Mouse (Mus musculus): ENCODE measurements around the gene Gm17018.
A peak's percentile ranks its signal among the peaks of the same experiment; 100 is the strongest.

Gm17018 gene

GRCm38 (mm10) chr19:45549128-45549915, 11.1 kb upstream of the Gm17018 start:
- DNase-seq (ENCODE audit: low spot score) = no peak

DNA sequence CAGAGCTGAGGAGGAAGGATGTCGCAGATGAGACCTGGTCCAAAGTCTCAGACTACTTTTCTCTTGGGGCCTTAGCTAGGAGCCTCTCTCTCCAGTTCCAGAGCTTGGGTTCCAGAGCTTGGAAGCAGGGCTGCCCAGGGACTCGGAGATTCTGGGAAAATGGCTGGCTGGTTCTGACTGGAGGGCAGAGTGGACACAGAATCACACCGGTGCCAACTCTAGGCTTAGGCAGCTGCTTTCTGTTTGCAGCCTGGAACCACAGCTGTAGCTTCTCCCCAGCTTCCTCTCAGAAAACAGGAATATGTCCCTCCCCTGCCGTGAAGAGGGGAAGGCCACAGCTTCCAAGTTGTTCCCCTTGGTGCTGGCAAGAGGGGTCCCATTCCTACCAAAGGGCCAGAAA, 10.5 kb upstream of the Gm17018 start:
- no peak for DNase-seq (ENCODE audit: low spot score)

DNA sequence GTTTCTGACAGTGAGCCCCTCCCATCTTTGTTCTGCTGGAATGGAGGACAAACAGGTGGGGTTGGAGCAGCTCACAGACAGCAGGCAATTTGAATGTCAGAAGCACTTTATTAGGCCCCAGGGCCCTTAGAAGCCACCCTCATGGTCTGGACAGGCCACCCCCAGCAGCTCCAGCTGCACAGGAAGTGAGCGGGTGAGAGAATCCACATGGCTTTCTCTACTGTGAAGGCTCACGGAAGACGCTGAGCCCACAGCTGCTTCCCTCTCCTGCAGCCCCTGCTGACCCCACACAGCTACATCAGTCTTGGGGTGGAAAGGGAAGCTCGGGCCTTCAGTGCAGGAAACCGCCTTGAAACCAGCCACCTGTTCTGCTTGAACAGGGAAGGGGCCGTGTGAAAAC, 8.2 kb upstream of the Gm17018 start:
- DNase-seq (ENCODE audit: low spot score) = no peak

DNA sequence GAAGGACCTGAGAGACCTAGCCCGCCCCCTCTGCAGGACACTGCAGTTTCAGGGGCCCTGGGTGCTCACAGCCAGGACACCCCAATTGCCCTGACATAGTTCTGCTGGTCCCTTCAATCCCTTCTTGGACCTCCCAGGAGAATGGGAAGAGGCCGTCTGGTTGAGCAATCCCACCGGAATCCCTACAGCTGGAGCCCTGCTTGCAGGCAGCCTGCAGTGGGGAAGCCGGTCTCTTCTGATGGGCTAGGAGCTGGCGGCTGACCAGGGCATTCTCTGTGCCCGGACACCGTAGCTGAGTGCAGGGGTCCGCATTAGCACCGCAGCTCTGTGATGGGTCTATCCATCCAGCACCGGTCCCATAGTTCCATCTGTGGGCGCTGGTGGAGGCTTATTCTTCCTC, 6.3 kb upstream of the Gm17018 start:
- DNase-seq (ENCODE audit: low spot score) = no peak

GRCm38 (mm10) chr19:45565925-45566715, 5.7 kb downstream of the Gm17018 start:
- DNase-seq (ENCODE audit: low spot score) = no peak

GRCm38 (mm10) chr19:45567367-45567766, 7.0 kb downstream of the Gm17018 start:
- DNase-seq (ENCODE audit: low spot score) = no peak

GRCm38 (mm10) chr19:45573033-45573432, 12.6 kb downstream of the Gm17018 start:
- no peak for DNase-seq (ENCODE audit: low spot score)

- peak; percentile 47 for DNase-seq (ENCODE audit: low spot score)
These were observed 13.4 kb downstream of the Gm17018 start for GRCm38 (mm10) chr19:45573861-45574267.

DNA sequence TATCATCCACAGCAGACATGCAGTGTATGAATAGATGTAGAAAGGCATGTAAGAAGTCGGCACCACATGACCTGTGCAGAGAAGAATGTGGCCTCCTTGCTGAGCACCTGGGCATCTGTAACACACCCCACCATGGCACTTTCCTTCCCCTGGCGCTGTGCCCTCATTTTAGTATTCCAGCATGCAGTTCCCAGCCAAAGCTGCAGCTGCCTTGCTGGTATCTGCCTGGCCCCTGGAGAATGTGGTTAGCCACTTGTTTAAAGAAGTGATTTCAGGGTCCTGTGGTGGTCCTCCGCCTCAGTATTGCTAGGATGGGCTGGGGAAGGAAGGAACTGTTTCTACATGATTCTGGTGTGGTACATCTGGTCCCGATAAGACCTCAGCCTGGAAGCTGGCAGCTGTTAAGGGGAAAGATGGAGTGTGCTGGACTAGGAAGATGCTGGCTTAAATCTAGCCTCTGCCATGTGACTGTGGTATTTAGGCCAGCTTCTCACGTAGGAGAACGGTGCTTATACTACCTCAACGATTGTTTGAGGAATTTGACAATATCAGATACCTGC, 14.0 kb downstream of the Gm17018 start:
- DNase-seq (ENCODE audit: low spot score) = no peak

DNA sequence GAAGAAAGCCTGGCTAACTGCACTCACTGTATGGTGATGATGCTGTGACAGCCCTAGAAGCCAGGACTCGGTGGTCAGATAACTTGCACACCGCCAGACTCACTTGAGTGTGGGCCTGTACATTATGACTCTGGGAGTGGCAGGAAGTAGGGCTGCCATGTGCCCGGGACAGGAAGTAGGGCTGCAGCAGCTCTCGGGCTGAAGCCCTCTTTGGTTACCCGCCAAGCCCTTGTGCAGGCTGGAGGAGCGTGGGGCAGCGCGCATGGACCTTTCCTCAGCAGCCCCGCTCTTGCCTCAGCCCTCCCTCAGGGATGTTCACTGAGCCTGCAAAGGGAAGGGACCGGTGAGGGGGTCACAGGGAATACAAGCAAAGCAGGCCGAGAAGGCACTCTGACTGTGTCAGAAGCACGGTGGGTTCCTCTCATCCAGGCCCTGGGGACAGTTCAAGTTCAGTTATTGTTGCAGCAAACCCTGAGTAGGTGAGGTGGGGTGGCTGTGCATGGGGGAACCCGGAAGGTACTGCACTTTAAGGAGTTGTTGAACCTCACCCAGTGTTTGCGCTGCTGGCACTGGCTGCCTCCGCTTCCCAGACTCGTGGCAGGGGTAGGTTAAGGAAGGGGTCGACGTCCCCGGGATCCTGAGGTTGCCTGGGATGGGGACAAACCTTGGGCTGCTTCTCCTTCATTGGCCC, 14.7 kb downstream of the Gm17018 start:
- no peak for DNase-seq (ENCODE audit: low spot score)

GRCm38 (mm10) chr19:45575632-45576001, 15.2 kb downstream of the Gm17018 start:
- no peak for DNase-seq (ENCODE audit: low spot score)

- DNase-seq (ENCODE audit: low spot score) = no peak
These were observed 16.8 kb downstream of the Gm17018 start for GRCm38 (mm10) chr19:45577141-45577750.

GRCm38 (mm10) chr19:45578976-45579375, 18.6 kb downstream of the Gm17018 start:
- DNase-seq (ENCODE audit: low spot score) = no peak

DNA sequence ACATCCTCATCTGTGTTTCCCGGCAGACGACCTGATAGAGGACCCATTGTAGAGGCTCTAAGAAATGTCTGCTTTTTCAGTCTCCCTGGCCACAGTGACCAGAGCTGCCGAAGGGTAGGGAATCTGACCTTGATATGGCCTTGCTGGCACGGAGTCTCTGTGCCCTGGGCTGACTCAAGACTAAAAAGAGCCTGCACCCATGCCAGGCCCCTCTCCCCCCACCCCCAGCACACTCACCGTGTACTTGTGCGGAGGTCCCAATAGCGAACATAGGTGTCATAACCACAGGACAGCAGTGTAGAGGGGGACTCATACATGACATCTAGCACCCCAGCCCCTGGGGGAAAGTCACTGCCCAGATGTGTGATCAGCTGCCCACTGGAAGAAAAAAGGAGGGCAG, 19.0 kb downstream of the Gm17018 start:
- no peak for DNase-seq (ENCODE audit: low spot score)

DNA sequence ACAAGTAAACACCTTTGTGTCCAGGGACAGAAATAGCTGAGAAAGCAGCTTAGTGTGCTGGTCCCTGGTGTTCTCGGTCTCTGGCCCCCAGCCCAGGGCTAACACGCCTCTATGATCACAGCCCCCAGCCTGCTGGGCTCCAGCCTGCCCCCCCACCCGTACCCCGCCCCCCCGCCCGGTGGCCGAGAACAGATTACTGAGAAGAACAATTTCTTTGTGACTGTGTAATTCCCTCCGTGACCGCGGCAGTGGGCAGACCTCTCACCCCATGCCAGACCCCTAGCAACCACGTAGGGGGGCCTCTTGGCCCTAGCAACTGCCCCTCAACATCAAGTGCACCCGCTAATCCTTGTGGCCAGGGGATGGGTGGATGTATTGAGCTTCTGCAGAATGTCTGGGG, 19.8 kb downstream of the Gm17018 start:
- no peak for DNase-seq (ENCODE audit: low spot score)

DNA sequence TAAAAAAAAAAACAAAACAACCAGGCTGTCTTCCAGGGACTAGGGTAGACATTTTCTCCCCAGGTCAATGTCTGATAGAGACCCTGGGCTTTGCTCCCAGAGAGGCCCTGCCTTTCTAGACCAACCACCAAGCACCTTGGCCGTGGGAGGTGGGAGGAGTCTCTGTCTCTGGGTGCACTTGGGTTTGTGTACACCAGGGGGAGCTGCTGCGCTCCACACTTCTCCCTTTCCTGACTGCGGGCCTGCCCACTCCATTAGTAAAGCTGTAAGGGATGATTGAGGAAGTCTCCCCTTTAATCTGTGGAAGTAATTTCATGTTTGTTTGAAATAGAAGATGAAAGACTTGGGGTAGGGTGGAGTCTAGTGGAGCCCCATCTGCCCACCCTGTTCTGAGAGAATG, 20.8 kb downstream of the Gm17018 start:
- no peak for DNase-seq (ENCODE audit: low spot score)

GRCm38 (mm10) chr19:45582161-45582560, 21.7 kb downstream of the Gm17018 start:
- no peak for DNase-seq (ENCODE audit: low spot score)

DNA sequence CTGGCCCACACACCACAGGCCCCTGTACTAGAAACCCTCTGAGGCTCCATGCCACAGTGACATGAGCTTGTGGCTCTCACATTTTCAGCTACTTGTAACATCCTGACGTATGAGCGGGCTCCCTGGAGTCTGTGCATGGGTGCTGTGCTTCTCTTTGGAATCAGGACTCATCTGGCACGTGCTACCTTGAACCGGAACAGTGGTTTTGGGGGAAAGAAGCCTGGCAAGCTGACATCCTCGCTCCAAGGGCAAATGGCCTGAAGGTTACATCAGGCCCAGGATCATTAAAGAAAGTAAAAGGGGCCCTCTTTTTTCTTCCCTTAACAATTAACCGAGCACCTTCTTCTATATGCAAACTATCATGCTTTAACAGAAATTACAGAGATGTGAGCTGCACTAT, 22.7 kb downstream of the Gm17018 start:
- no peak for DNase-seq (ENCODE audit: low spot score)

DNA sequence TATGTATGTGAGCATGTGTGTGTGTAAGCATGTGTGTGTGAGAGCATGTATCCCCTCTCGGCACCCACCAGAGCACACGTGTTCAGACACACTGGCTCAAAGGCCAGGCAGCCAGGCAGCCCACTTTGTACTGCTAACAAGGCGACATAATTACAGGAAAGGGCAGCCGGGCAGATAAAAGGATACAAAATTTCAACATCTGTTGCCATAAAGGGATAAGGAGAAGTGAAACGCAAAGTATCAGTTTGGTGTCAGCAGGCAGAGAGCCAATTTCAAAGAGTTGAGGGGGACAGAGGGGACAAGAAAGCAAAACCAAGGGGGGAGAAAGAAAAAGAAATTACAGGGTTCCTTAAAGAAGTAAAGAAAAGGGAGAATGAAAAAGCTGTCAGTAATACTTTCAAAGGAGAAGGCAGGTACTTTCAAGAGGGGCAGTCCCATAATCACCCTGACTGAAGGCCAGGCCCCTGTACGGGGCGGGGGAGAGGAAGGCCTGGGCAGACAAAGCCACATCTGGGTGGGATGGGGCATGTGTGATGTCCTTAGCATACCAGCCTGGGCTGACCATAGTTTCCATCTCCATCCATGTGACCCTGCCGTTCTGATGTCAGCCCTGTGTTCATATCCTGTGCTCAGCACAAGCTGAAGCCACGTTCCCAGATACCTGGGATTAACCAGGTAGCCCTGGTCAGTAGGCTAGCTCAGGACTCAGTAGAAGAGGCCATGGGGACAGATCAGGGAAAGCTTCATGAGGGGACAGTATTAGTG, 24.6 kb downstream of the Gm17018 start:
- DNase-seq (ENCODE audit: low spot score) = no peak

- no peak for DNase-seq (ENCODE audit: low spot score)
These were observed 26.4 kb downstream of the Gm17018 start for GRCm38 (mm10) chr19:45586850-45587249.
